Mouse (Mus musculus) 3134 (cell line): Measurements from ENCODE around the gene Rnf227.
A peak's percentile ranks its signal among the peaks of the same experiment; 100 is the strongest.
"Not testable (repeated sequence)": the region's sequence is repeated elsewhere in the genome, so short reads cannot be mapped to it uniquely, and the experiment has no call there.

ENCODE experiments used
- DNase-seq: peaks from one replicate; pipeline ENCODE4 v3.0.0-alpha.2; 2011; ENCODE audit warnings: low spot score; ENCODE audit not compliant: insufficient read length; ENCODE audit errors: extremely low read depth

Gene Rnf227

GRCm38 (mm10) chr11:69340161-69341131 lies at the start of gene Rnf227:
TSS of gene Rnf227 (plus strand) at chr11:69340461.
- no peak for DNase-seq

GRCm38 (mm10) chr11:69291111-69291510 lies 49.1 kb upstream of the Rnf227 start:
- no peak for DNase-seq

GRCm38 (mm10) chr11:69295286-69295685 lies 45.0 kb upstream of the Rnf227 start:
- DNase-seq, result no peak

- DNase-seq, result no peak
Measured at GRCm38 (mm10) chr11:69297799-69298198, 42.5 kb upstream of the Rnf227 start.

- DNase-seq, result no peak
Measured at GRCm38 (mm10) chr11:69298231-69298630, 42.0 kb upstream of the Rnf227 start.

- DNase-seq, result no peak
Measured at GRCm38 (mm10) chr11:69302817-69303216, 37.4 kb upstream of the Rnf227 start.

- no peak for DNase-seq
Measured at GRCm38 (mm10) chr11:69305291-69305690, 35.0 kb upstream of the Rnf227 start.

- no peak for DNase-seq
Measured at GRCm38 (mm10) chr11:69306039-69306438, 34.2 kb upstream of the Rnf227 start.

GRCm38 (mm10) chr11:69311266-69311665 lies 29.0 kb upstream of the Rnf227 start:
- no peak for DNase-seq

- DNase-seq, result no peak
Measured at GRCm38 (mm10) chr11:69316361-69316760, 23.9 kb upstream of the Rnf227 start.

- DNase-seq, result not testable (repeated sequence)
Measured at GRCm38 (mm10) chr11:69318000-69318399, 22.3 kb upstream of the Rnf227 start.

GRCm38 (mm10) chr11:69321580-69321979 lies 18.7 kb upstream of the Rnf227 start:
- no peak for DNase-seq

GRCm38 (mm10) chr11:69322010-69322409 lies 18.3 kb upstream of the Rnf227 start:
- no peak for DNase-seq

- DNase-seq, result no peak
Measured at GRCm38 (mm10) chr11:69322693-69323471, 17.4 kb upstream of the Rnf227 start.

GRCm38 (mm10) chr11:69323667-69324111 lies 16.6 kb upstream of the Rnf227 start, which contains the start of the genes Cntrob and Trappc1:
TSS of gene Cntrob (minus strand) at chr11:69323775.
TSS of gene Trappc1 (plus strand) at chr11:69323980.
- DNase-seq, result peak; percentile 100

- no peak for DNase-seq
Measured at GRCm38 (mm10) chr11:69324749-69325148, 15.5 kb upstream of the Rnf227 start.

- peak; percentile 72 for DNase-seq
Measured at GRCm38 (mm10) chr11:69325628-69326407, 14.4 kb upstream of the Rnf227 start, which contains the start of gene Kcnab3. TSS of gene Kcnab3 (plus strand) at chr11:69326258.

GRCm38 (mm10) chr11:69326408-69327156 lies 13.7 kb upstream of the Rnf227 start:
- no peak for DNase-seq

- no peak for DNase-seq
Measured at GRCm38 (mm10) chr11:69327157-69327442, 13.2 kb upstream of the Rnf227 start.

- no peak for DNase-seq
Measured at GRCm38 (mm10) chr11:69327648-69328047, 12.6 kb upstream of the Rnf227 start.
